Mouse (Mus musculus) embryonic fibroblast, embryonic 13.5 days (primary cell): ENCODE data around the gene Drp2.

ENCODE experiments used
- CTCF ChIP-seq: IDR thresholded peaks from 2 replicates; pipeline ENCODE4 v1.5.1; 2011; ENCODE audit warnings: mild to moderate bottlenecking, control low read depth, low read length, moderate library complexity, borderline replicate concordance; ENCODE audit not compliant: insufficient read depth
- POLR2A ChIP-seq: IDR thresholded peaks from 2 replicates; pipeline ENCODE4 v1.6.1; 2011; ENCODE audit warnings: low read depth, mild to moderate bottlenecking, control low read depth, low read length, moderate library complexity

GRCm38 (mm10) chrX:134384896-134385295, 19.5 kb upstream of the Drp2 start:
- TF ChIP-seq POLR2A (no peak), CTCF (no peak)
